23 mouse cellular contexts compared by ENCODE assay signal in genomic region chr5:149568993-149569392, GRCm38 (mm10). TPM values are rescaled to one million over a fixed set of nuclear protein-coding genes. Genes with fewer than 3 reads are reported as not detected.
DNase-seq lines count a peak whose midpoint lies in the region; ATAC-seq and TF ChIP-seq lines count a peak whose summit lies in the region.
"Had no signal": no experiment of that assay in that cellular context is flagged by ENCODE, and none has a peak within 500 bp of the region (broad histone marks: within the 10 kb centered on the region; RNA-seq: fewer than 3 reads in every experiment).

No protein-coding gene starts in this region.

- intact Hi-C loops in gastrocnemius, adult 2 months (cut with DNase I) = no loop called here
- intact Hi-C loops in gastrocnemius, postnatal 14 days (cut with DNase I; ENCODE audit: low total_unique reads) = no loop called here

- no peak overlapping the region for H3K4me2 ChIP-seq in limb, embryonic 14.5 days (replicated peaks; ENCODE audit: low read depth, low read length, severe bottlenecking)
- H3K4me2 ChIP-seq: kidney, embryonic 15.5 days; limb, embryonic 12.5 days; liver, embryonic 15.5 days had no signal

- peak overlapping the region; percentile 83 for H3K27ac ChIP-seq in gastrocnemius, adult 2 months
- no peak overlapping the region for H3K27ac ChIP-seq in limb, embryonic 14.5 days (replicated peaks; ENCODE audit: low read depth, low read length)
- H3K27ac ChIP-seq in limb, embryonic 10.5 days = no peak overlapping the region
- H3K27ac ChIP-seq: hindbrain, embryonic 10.5 days; kidney, embryonic 15.5 days; left cerebral cortex, adult 2 months; limb, embryonic 12.5 days; liver, embryonic 15.5 days had no signal

- TF ChIP-seq POLR2A in limb, embryonic 14.5 days (IDR thresholded peaks at IDR 0.05; ENCODE audit: borderline replicate concordance, extremely low read depth, insufficient read depth, insufficient read length) = no peak

- peaks cover 16% of the 10 kb centered on the region for H3K4me1 ChIP-seq in limb, embryonic 14.5 days (ENCODE audit: control insufficient read depth, insufficient read depth, low read length)
- peaks cover 18% of the 10 kb centered on the region for H3K4me1 ChIP-seq in limb, embryonic 10.5 days
- H3K4me1 ChIP-seq: liver, embryonic 15.5 days; megakaryocyte, embryonic 14.5 days had no signal

- no peak for ATAC-seq in limb, embryonic 14.5 days (ENCODE audit: low FRiP score, low read depth)
- ATAC-seq: forebrain, postnatal 0 days; inflammation-experienced regulatory T-cells, adult 6 months; midbrain, embryonic 16.5 days had no signal

- H3K9ac ChIP-seq in limb, embryonic 14.5 days (ENCODE audit: low read depth, low read length, severe bottlenecking) = no peak overlapping the region
- H3K9ac ChIP-seq: forebrain, postnatal 0 days; kidney, embryonic 15.5 days; limb, embryonic 12.5 days; liver, embryonic 15.5 days had no signal

- H3K9me3 ChIP-seq in limb, embryonic 14.5 days (ENCODE audit: control insufficient read depth, low read length) = no peaks in the 10 kb centered on the region
- no peaks in the 10 kb centered on the region for H3K9me3 ChIP-seq in limb, embryonic 10.5 days (replicated peaks)
- H3K9me3 ChIP-seq: hindbrain, embryonic 10.5 days; kidney, embryonic 15.5 days; limb, embryonic 12.5 days; liver, embryonic 15.5 days had no signal

- peak overlapping the region; percentile 40 for H3K4me3 ChIP-seq in gastrocnemius, adult 2 months
- H3K4me3 ChIP-seq in limb, embryonic 14.5 days (replicated peaks; ENCODE audit: low read length) = no peak overlapping the region
- H3K4me3 ChIP-seq in limb, embryonic 10.5 days = no peak overlapping the region
- H3K4me3 ChIP-seq: erythroblast, embryonic 14.5 days; hindbrain, embryonic 10.5 days; kidney, embryonic 15.5 days; left cerebral cortex, adult 2 months; limb, embryonic 12.5 days; liver, embryonic 15.5 days; megakaryocyte, embryonic 14.5 days had no signal

- DNase-seq in gastrocnemius, adult 2 months = peak; percentile 61
- no peak for DNase-seq in gastrocnemius, adult 8-10 months (ENCODE audit: low spot score in 2 of 2)
- DNase-seq in limb, embryonic 14.5 days (ENCODE audit: low spot score) = peak; percentile 15
- no peak for DNase-seq in limb, embryonic 10.5 days (ENCODE audit: low spot score)
- DNase-seq in gastrocnemius, postnatal 14 days = peak; percentile 41
- DNase-seq in lung, postnatal 36 days = peak; percentile 38
- DNase-seq in thymus, adult 18-20 months = no peak
- no peak for DNase-seq in cerebellum, postnatal 25 days
- DNase-seq: adrenal gland, postnatal 14 days; cerebellum, adult 11-12 months; forebrain, postnatal 0 days; thymus, adult 2 months had no signal

- no peak for TF ChIP-seq CTCF in gastrocnemius, adult 2 months (IDR thresholded peaks at IDR 0.05)

- 67% methylated on average over 13 of the region's 13 CpGs for whole genome bisulfite sequencing in limb, embryonic 14.5 days
- WGBS in limb, embryonic 10.5 days = 85% methylated on average over 13 of the region's 13 CpGs

- H3K36me3 ChIP-seq in limb, embryonic 14.5 days (ENCODE audit: control insufficient read depth, insufficient read depth, low read length) = no peaks in the 10 kb centered on the region
- H3K36me3 ChIP-seq in limb, embryonic 10.5 days = no peaks in the 10 kb centered on the region
- H3K36me3 ChIP-seq: hindbrain, embryonic 10.5 days; kidney, embryonic 15.5 days; limb, embryonic 12.5 days; liver, embryonic 15.5 days had no signal

- no peaks in the 10 kb centered on the region for H3K27me3 ChIP-seq in limb, embryonic 14.5 days (ENCODE audit: control insufficient read depth, insufficient read depth, low read length)
- no peaks in the 10 kb centered on the region for H3K27me3 ChIP-seq in limb, embryonic 10.5 days (ENCODE audit: low read depth, poor library complexity, severe bottlenecking)
- H3K27me3 ChIP-seq: kidney, embryonic 15.5 days; limb, embryonic 12.5 days; liver, embryonic 15.5 days; megakaryocyte, embryonic 14.5 days had no signal

RNA-seq across cellular contexts. Expression of gene Wdr95, which starts 40.5 kb away (rescaled TPM):
- total RNA-seq in gastrocnemius, adult 2 months (2021) = under 1 TPM in 1 of 2 experiments, not detected in 1; 0.08 TPM
- total RNA-seq in gastrocnemius, adult 8-10 months (2022) = not detected
- 0.18 and 0.41 TPM in 2 replicates for polyA plus RNA-seq in limb, embryonic 14.5 days (2012; rRNA removed)
- polyA plus RNA-seq in limb, embryonic 14.5 days (2014; fragmentation: Nextera tagmentation; extraction: Ambion mirVana) = 0.07 and 0.15 TPM in 2 replicates
- polyA plus RNA-seq in limb, embryonic 10.5 days (2016; fragmentation: Nextera tagmentation; extraction: Ambion mirVana) = not detected in 2 replicates
- not detected for total RNA-seq in gastrocnemius, postnatal 14 days (2021)
- total RNA-seq: adrenal gland, postnatal 14 days had no signal
- polyA plus RNA-seq: erythroblast, embryonic 14.5 days; heart, embryonic 14.5 days; kidney, embryonic 15.5 days; limb, embryonic 12.5 days; liver, embryonic 15.5 days; small intestine, adult 2 months had no signal

Comparison
In these comparisons a context has a peak if more than half of its experiments do, and no peak if none do; other contexts are left out.
1. DNase-seq: peak in gastrocnemius, adult 2 months (single experiment), limb, embryonic 14.5 days (single experiment), gastrocnemius, postnatal 14 days (single experiment) and lung, postnatal 36 days (single experiment); none in gastrocnemius, adult 8-10 months (0 of 2), limb, embryonic 10.5 days (single experiment), thymus, adult 18-20 months (0 of 2) and cerebellum, postnatal 25 days (0 of 2).